Mouse (Mus musculus): ENCODE data around the gene Klf5. TPM values are rescaled to one million over a fixed set of nuclear protein-coding genes. Genes with fewer than 3 reads are reported as not detected.

Gene Klf5
- polyA plus RNA-seq, 3 experiments from 2014 or later = not detected

- no peak for ATAC-seq
Measured at GRCm38 (mm10) chr14:99310358-99310757, 11.9 kb downstream of the Klf5 start.

- ATAC-seq = no peak
Measured at GRCm38 (mm10) chr14:99313062-99313461, 14.6 kb downstream of the Klf5 start.

- no peak for ATAC-seq
Measured at GRCm38 (mm10) chr14:99316275-99316674, 17.8 kb downstream of the Klf5 start.

- ATAC-seq = no peak
Measured at GRCm38 (mm10) chr14:99320736-99321135, 22.2 kb downstream of the Klf5 start.

GRCm38 (mm10) chr14:99323376-99323775, 24.9 kb downstream of the Klf5 start:
- no peak for ATAC-seq

GRCm38 (mm10) chr14:99324523-99324922, 26.0 kb downstream of the Klf5 start:
- peak; percentile 58 for ATAC-seq

GRCm38 (mm10) chr14:99325597-99326472, 27.3 kb downstream of the Klf5 start:
- no peak for ATAC-seq

GRCm38 (mm10) chr14:99336598-99336997, 38.1 kb downstream of the Klf5 start:
- no peak for ATAC-seq

GRCm38 (mm10) chr14:99339021-99339420, 40.5 kb downstream of the Klf5 start:
- no peak for ATAC-seq

GRCm38 (mm10) chr14:99339681-99340522, 41.4 kb downstream of the Klf5 start:
- no peak for ATAC-seq

- no peak for ATAC-seq
Measured at GRCm38 (mm10) chr14:99340703-99341102, 42.2 kb downstream of the Klf5 start.

- no peak for ATAC-seq
Measured at GRCm38 (mm10) chr14:99348175-99348764, 49.8 kb downstream of the Klf5 start.

- ATAC-seq = no peak
Measured at GRCm38 (mm10) chr14:99349606-99350005, 51.1 kb downstream of the Klf5 start.

- no peak for ATAC-seq
Measured at GRCm38 (mm10) chr14:99352989-99353388, 54.5 kb downstream of the Klf5 start.

- ATAC-seq = no peak
Measured at GRCm38 (mm10) chr14:99354046-99354445, 55.6 kb downstream of the Klf5 start.

GRCm38 (mm10) chr14:99354761-99355609, 56.5 kb downstream of the Klf5 start:
- ATAC-seq = no peak

GRCm38 (mm10) chr14:99355610-99355870, 57.0 kb downstream of the Klf5 start:
- no peak for ATAC-seq

- ATAC-seq = no peak
Measured at GRCm38 (mm10) chr14:99362956-99363355, 64.5 kb downstream of the Klf5 start.

- ATAC-seq = no peak
Measured at GRCm38 (mm10) chr14:99364007-99364784, 65.7 kb downstream of the Klf5 start.

Measured in inflammation-experienced regulatory T-cells, adult 6 months (primary cell).